Mouse (Mus musculus): ENCODE data around the gene Itgb4. TPM values are rescaled to one million over a fixed set of nuclear protein-coding genes. Genes with fewer than 3 reads are reported as not detected.

The Itgb4 gene
- polyA plus RNA-seq, 1 experiment from 2014 or later, result 0.77 TPM

DNA sequence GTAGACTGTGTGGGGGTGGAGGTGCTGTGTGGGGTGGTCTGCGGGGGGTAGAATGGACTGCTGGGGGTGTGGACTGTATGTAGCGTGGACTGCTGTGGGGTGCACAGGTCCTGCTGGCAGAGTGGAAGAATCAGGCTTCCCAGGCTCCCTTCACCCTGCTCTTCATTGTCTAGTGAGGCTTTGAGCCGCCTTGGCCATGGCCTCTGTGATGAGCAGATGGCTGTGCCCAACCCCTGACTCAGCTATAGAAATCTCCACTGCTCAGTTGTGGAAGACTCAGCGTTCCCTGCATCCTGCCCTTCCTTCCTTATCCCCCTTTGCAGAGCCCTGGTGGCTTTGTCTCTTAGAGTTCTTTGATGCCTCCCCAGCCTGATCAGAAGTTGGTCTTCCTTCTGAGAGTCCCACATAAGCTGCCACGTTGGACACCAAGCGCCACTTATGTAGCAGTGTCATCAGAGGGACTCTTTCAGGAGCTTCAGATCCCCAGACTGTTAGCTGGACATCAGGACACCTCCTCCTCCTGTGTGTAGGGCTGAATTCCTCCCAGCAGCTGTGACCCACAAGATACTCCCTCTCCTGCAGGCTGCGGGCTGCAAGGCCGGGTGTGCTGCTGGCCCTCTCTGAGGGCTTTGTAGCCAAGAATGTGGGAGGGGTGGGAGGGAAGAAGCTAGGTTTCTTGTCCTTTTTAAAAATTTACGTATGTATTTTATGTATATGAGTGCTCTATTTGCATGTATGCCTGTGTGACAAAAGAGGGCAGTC lies 11.7 kb upstream of the Itgb4 start:
- Histone ChIP-seq H3K27me3 (replicated peaks; ENCODE audit: control insufficient read depth, insufficient read depth, low read length) (no peaks in the 10 kb centered on the region), H3K9me3 (ENCODE audit: control insufficient read depth, low read length) (no peaks in the 10 kb centered on the region), H3K27ac (ENCODE audit: low read depth, low read length) (no peak overlapping the region; the same call in 1 of the 2 replicates), H3K4me1 (replicated peaks; ENCODE audit: control insufficient read depth, insufficient read depth, low read length) (peaks cover 14% of the 10 kb centered on the region), H3K4me2 (no peak overlapping the region), H3K4me3 (ENCODE audit: low read depth, low read length) (no peak overlapping the region), H3K9ac (ENCODE audit: low read depth, low read length) (no peak overlapping the region), H3K36me3 (ENCODE audit: control insufficient read depth, insufficient read depth, low read length) (peaks cover 46% of the 10 kb centered on the region)
- DNase-seq (ENCODE audit: low spot score) (no peak), ATAC-seq (replicated peaks; ENCODE audit: low FRiP score) (no peak)
- 91% methylated on average over 9 of the region's 9 CpGs for WGBS

DNA sequence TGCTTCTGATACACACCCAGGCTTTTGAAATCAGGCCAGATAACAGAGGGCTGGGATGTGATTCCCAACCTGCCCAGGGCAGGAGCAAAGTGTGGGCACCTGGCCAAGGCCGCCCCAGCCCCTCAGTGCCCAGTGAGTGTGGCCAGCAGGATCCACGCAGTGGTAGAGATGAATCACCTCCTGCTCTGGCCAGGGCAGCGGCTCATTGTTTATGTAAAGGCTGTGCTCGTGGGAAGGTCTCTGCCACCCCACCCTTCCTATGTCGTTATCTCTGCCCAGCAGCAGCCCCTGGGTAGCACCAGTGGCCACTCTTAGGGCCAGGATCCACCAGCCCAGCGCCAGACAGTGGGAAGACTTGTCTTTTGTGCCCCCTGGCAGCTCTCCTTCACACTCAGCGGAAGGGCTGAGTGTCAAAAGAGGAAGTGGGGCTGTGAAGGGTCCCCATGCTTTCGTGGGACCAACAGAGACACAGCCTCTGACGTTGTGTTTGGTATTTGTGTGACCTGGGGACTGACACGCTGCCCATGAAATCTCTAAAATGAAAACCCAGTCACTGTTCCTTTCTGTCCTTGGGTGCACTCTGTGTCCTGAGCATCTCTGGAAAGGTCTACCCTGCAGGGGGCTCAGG lies 9.4 kb upstream of the Itgb4 start:
- 49% methylated on average over 10 of the region's 10 CpGs for WGBS
- no peak overlapping the region for H3K27ac ChIP-seq (ENCODE audit: low read depth, low read length)
- ATAC-seq (replicated peaks; ENCODE audit: low FRiP score) (peak; percentile 57; the same call in 1 of the 2 replicates), DNase-seq (ENCODE audit: low spot score) (no peak)
- H3K9ac ChIP-seq (ENCODE audit: low read depth, low read length), result no peak overlapping the region
- H3K9me3 ChIP-seq (ENCODE audit: control insufficient read depth, low read length), result no peaks in the 10 kb centered on the region
- no peak overlapping the region for H3K4me3 ChIP-seq (ENCODE audit: low read depth, low read length)
- H3K4me1 ChIP-seq (replicated peaks; ENCODE audit: control insufficient read depth, insufficient read depth, low read length), result peaks cover 14% of the 10 kb centered on the region
- no peak overlapping the region for H3K4me2 ChIP-seq
- no peaks in the 10 kb centered on the region for H3K27me3 ChIP-seq (replicated peaks; ENCODE audit: control insufficient read depth, insufficient read depth, low read length)
- H3K36me3 ChIP-seq (ENCODE audit: control insufficient read depth, insufficient read depth, low read length), result peaks cover 44% of the 10 kb centered on the region

DNA sequence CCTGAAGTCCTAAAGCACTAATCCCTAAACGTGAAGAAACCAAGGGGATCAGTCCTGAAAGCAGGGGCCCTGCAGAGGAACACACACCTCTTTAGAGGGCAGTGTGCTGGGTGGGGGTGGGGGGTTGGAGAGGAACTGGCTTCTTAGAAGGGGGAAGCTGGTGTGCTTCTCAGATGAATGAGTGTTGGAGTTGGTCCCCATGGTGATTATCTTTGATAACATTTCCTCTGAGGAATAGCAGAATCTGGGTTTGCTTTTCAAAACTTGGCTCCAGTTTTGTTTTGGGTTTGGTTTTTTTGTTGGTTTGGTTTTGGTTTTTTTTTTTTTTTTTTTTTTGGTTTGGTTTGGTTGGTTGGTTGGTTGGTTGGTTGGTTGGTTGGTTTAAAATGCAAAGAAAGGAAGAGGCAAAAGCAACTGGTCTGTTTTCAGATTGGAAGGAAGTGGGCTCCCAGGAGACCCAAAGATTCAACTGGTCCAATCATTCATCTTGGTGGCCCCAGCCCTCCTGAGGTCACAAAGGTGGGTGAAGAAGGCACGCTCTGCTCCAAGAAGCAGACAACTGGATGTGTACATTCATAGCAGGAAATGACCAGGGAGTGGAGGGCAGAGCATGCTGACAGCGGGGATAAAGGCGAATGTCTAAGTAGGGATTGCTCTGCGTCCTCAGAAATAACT lies 5.6 kb upstream of the Itgb4 start:
- Histone ChIP-seq H3K4me1 (replicated peaks; ENCODE audit: control insufficient read depth, insufficient read depth, low read length) (peaks cover 14% of the 10 kb centered on the region), H3K4me3 (ENCODE audit: low read depth, low read length) (no peak overlapping the region), H3K36me3 (ENCODE audit: control insufficient read depth, insufficient read depth, low read length) (peaks cover 25% of the 10 kb centered on the region), H3K27ac (ENCODE audit: low read depth, low read length) (no peak overlapping the region), H3K4me2 (no peak overlapping the region), H3K9me3 (ENCODE audit: control insufficient read depth, low read length) (no peaks in the 10 kb centered on the region), H3K27me3 (replicated peaks; ENCODE audit: control insufficient read depth, insufficient read depth, low read length) (peaks cover 4% of the 10 kb centered on the region), H3K9ac (ENCODE audit: low read depth, low read length) (no peak overlapping the region)
- DNase-seq (ENCODE audit: low spot score) (no peak), ATAC-seq (replicated peaks; ENCODE audit: low FRiP score) (no peak)
- 64% methylated on average over 5 of the region's 5 CpGs for WGBS

DNA sequence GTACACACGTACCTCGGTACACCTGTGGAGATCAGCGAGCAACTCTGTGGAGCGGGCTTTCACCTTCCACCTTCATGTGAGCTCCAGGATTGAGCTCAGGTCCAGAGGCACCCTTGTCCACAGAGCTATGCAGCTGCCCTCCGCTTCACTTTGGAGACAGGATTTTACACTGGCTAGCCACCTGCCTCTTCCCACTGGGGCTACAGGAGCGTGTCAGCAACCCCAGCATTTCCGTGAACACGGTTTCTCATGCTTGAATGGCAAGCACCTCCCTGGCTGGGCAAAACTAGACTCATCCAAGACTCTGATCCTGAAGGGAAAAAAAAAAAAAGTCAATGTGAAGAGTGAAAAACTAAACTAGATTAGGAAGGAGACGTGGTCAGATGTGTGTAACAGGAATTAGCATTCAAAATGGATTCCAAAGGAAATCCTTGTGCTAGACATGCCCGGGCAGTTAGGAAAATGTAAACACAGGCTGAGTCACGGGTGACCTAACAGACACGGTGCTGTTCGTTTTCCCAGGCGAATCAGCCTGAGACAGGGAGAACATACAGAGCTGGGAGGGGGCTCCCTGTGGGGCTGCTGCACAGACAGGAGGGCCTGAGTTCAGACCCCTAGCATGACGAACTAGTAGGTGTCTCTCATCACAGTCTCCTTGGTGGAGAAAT lies 4.4 kb upstream of the Itgb4 start:
- H3K4me2 ChIP-seq, result no peak overlapping the region
- no peak overlapping the region for H3K9ac ChIP-seq (ENCODE audit: low read depth, low read length)
- H3K36me3 ChIP-seq (ENCODE audit: control insufficient read depth, insufficient read depth, low read length), result peaks cover 13% of the 10 kb centered on the region
- no peaks in the 10 kb centered on the region for H3K9me3 ChIP-seq (ENCODE audit: control insufficient read depth, low read length)
- peaks cover 16% of the 10 kb centered on the region for H3K27me3 ChIP-seq (replicated peaks; ENCODE audit: control insufficient read depth, insufficient read depth, low read length)
- no peak overlapping the region for H3K4me3 ChIP-seq (ENCODE audit: low read depth, low read length)
- ATAC-seq (replicated peaks; ENCODE audit: low FRiP score), result no peak
- no peak overlapping the region for H3K27ac ChIP-seq (ENCODE audit: low read depth, low read length)
- DNase-seq (ENCODE audit: low spot score), result no peak
- H3K4me1 ChIP-seq (replicated peaks; ENCODE audit: control insufficient read depth, insufficient read depth, low read length), result peaks cover 8% of the 10 kb centered on the region
- WGBS, result 68% methylated on average over 15 of the region's 15 CpGs

DNA sequence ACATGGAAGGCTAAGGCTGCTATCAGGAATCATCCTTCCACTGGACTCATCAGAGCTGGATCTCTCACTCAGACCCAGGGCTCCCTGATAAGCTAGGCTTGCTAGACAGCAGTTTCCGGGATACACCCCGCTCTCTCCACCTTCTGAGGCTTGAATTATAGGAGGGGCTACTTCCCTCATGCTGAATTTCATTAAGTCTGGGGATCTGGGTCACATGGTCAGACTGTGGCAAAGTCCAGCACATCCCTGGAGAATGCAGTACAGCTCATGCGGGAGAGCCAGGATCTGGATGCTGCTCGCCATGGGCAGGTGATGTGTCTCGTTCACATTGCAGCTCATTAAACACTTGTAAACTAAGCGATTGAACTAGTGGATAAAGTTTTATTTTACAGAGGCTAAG lies 3.5 kb upstream of the Itgb4 start:
- H3K9ac ChIP-seq (ENCODE audit: low read depth, low read length), result no peak overlapping the region
- ATAC-seq (replicated peaks; ENCODE audit: low FRiP score) (no peak), DNase-seq (ENCODE audit: low spot score) (no peak)
- H3K4me3 ChIP-seq (ENCODE audit: low read depth, low read length), result no peak overlapping the region
- H3K36me3 ChIP-seq (ENCODE audit: control insufficient read depth, insufficient read depth, low read length), result peaks cover 12% of the 10 kb centered on the region
- WGBS, result 68% methylated on average over 6 of the region's 6 CpGs
- no peak overlapping the region for H3K27ac ChIP-seq (ENCODE audit: low read depth, low read length)
- H3K9me3 ChIP-seq (ENCODE audit: control insufficient read depth, low read length), result no peaks in the 10 kb centered on the region
- peaks cover 25% of the 10 kb centered on the region for H3K27me3 ChIP-seq (replicated peaks; ENCODE audit: control insufficient read depth, insufficient read depth, low read length)
- no peak overlapping the region for H3K4me2 ChIP-seq
- H3K4me1 ChIP-seq (replicated peaks; ENCODE audit: control insufficient read depth, insufficient read depth, low read length), result peaks cover 5% of the 10 kb centered on the region; the same call in 1 of the 2 replicates

DNA sequence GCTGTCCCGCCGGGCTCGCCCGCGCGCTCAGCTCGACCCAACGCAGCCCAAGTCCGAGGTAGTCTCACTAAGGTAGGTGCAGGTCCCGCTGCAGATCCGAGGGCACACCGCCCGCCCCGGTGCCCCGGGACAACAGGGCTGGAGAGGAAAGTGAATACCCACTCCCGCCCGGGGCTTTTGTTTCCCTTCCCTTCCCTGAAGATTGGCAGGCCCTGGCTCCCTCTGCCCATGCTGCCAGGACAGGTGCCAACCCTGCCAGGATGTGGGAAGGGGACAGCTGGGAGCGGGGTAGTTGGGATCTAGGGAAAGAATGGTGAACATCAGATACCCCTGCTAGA lies 543 bp downstream of the Itgb4 start:
- 4% methylated on average over 18 of the region's 18 CpGs for WGBS
- ATAC-seq (replicated peaks; ENCODE audit: low FRiP score), result no peak
- H3K9ac ChIP-seq (ENCODE audit: low read depth, low read length), result 0 out of 2 replicates have a peak overlapping the region, but pooled peaks have one; percentile 39

DNA sequence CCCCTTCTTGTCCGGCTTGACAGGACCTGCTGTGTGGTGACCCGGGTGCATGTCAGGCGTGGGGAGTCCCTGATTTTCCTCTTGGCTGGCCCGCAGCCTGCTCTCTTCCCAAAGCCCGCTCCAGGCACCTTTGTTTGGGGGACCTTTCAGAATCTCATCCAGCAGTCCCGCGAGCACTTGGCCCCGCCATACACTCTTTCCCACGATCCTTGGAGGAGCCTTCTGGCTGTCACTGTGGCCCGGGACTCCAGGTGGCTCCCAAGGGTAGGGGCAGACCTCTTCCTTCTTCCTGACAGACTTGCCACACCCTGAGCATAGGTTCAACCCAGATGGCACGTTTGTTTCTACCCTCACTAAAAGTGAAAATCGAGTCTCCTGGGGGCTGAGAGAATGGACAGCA lies 1.0 kb downstream of the Itgb4 start:
- WGBS, result 43% methylated on average over 12 of the region's 12 CpGs
- H3K36me3 ChIP-seq (ENCODE audit: control insufficient read depth, insufficient read depth, low read length), result no peaks in the 10 kb centered on the region
- H3K4me1 ChIP-seq (replicated peaks; ENCODE audit: control insufficient read depth, insufficient read depth, low read length), result peaks cover 5% of the 10 kb centered on the region; the same call in 1 of the 2 replicates
- peak overlapping the region; percentile 44; the same call in 1 of the 2 replicates for H3K4me3 ChIP-seq (ENCODE audit: low read depth, low read length)
- ATAC-seq (replicated peaks; ENCODE audit: low FRiP score), result no peak
- no peaks in the 10 kb centered on the region for H3K9me3 ChIP-seq (ENCODE audit: control insufficient read depth, low read length)
- H3K27me3 ChIP-seq (replicated peaks; ENCODE audit: control insufficient read depth, insufficient read depth, low read length), result peaks cover 51% of the 10 kb centered on the region
- no peak overlapping the region for H3K27ac ChIP-seq (ENCODE audit: low read depth, low read length)
- no peak for DNase-seq (ENCODE audit: low spot score)
- no peak overlapping the region for H3K4me2 ChIP-seq
- no peak overlapping the region for H3K9ac ChIP-seq (ENCODE audit: low read depth, low read length)

More for the DNA sequence above, 543 bp downstream of the Itgb4 start:
- peak overlapping the region; percentile 69 for H3K4me2 ChIP-seq
- DNase-seq (ENCODE audit: low spot score), result no peak
- H3K4me3 ChIP-seq (ENCODE audit: low read depth, low read length), result peak overlapping the region; percentile 44
- peaks cover 5% of the 10 kb centered on the region; the same call in 1 of the 2 replicates for H3K4me1 ChIP-seq (replicated peaks; ENCODE audit: control insufficient read depth, insufficient read depth, low read length)
- no peak overlapping the region for H3K27ac ChIP-seq (ENCODE audit: low read depth, low read length)
- peaks cover 51% of the 10 kb centered on the region for H3K27me3 ChIP-seq (replicated peaks; ENCODE audit: control insufficient read depth, insufficient read depth, low read length)
- no peaks in the 10 kb centered on the region for H3K36me3 ChIP-seq (ENCODE audit: control insufficient read depth, insufficient read depth, low read length)
- no peaks in the 10 kb centered on the region for H3K9me3 ChIP-seq (ENCODE audit: control insufficient read depth, low read length)

DNA sequence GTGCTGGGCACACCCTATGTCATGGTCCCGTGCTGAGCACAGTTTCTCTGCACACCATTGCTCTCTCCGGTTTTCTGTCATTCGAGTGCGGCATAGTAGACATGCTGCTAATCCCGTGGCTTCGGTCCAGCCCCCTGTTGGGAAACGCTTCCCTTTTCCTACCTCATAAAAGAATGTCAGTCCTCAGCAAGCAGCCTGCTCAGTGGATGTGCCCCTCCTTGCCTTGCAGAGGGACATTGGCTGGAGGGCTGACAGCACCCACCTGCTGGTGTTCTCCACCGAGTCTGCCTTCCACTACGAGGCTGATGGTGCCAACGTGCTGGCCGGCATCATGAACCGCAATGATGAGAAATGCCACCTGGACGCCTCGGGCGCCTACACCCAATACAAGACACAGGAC lies 8.0 kb downstream of the Itgb4 start:
- H3K4me3 ChIP-seq (ENCODE audit: low read depth, low read length), result no peak overlapping the region
- no peak for ATAC-seq (replicated peaks; ENCODE audit: low FRiP score)
- WGBS, result 90% methylated on average over 15 of the region's 15 CpGs

More for the DNA sequence above, 8.0 kb downstream of the Itgb4 start:
- peaks cover 15% of the 10 kb centered on the region for H3K27me3 ChIP-seq (replicated peaks; ENCODE audit: control insufficient read depth, insufficient read depth, low read length)
- H3K9ac ChIP-seq (ENCODE audit: low read depth, low read length), result no peak overlapping the region
- no peaks in the 10 kb centered on the region for H3K9me3 ChIP-seq (ENCODE audit: control insufficient read depth, low read length)
- H3K36me3 ChIP-seq (ENCODE audit: control insufficient read depth, insufficient read depth, low read length), result no peaks in the 10 kb centered on the region
- no peak for DNase-seq (ENCODE audit: low spot score)
- no peaks in the 10 kb centered on the region for H3K4me1 ChIP-seq (replicated peaks; ENCODE audit: control insufficient read depth, insufficient read depth, low read length)
- H3K4me2 ChIP-seq, result no peak overlapping the region
- H3K27ac ChIP-seq (ENCODE audit: low read depth, low read length), result no peak overlapping the region
